Mouse (Mus musculus) forebrain, embryonic 14.5 days (tissue): ENCODE measurements at regions not wholly inside any gene's neighbourhood (a gene's known extent, or its start where the extent isn't known, plus 50 kb on each side); places are given as distances from the start of the nearest gene placed in this dataset.
"Not testable (repeated sequence)": the region's sequence is repeated elsewhere in the genome, so short reads cannot be mapped to it uniquely, and the experiment has no call there.

ENCODE experiments used
- ATAC-seq: fragments of 200-750 bp; cut with Nextera tagmentation; 2 replicates; pipeline ENCODE4 v1.8.0; 2017; ENCODE audit warnings: mild to moderate bottlenecking, moderate library complexity
- DNase-seq: peaks from one replicate; pipeline ENCODE4 v3.0.0-alpha.2; 2015; ENCODE audit warnings: low spot score
- H3K27ac ChIP-seq: fragments of 300-500 bp; sonication (generic); 2 replicates; pipeline ENCODE4 v1.5.1; 2014; ENCODE audit warnings: low read depth, mild to moderate bottlenecking, control low read depth, low read length, moderate library complexity
- H3K27me3 ChIP-seq: fragments of 300-500 bp; sonication (generic); replicated peaks from 2 replicates; pipeline ENCODE4 v1.6.1; 2014; ENCODE audit warnings: low read length, control low read depth, mixed read lengths; ENCODE audit not compliant: control insufficient read depth, insufficient read depth
- H3K36me3 ChIP-seq: fragments of 300-500 bp; sonication (generic); 2 replicates; pipeline ENCODE4 v1.6.1; 2014; ENCODE audit warnings: low read length, control low read depth; ENCODE audit not compliant: control insufficient read depth, insufficient read depth
- H3K4me1 ChIP-seq: fragments of 300-500 bp; sonication (generic); 2 replicates; pipeline ENCODE4 v1.6.1; 2014; ENCODE audit warnings: antibody characterized with exemption, low read length, control low read depth; ENCODE audit not compliant: control insufficient read depth, insufficient read depth
- H3K4me2 ChIP-seq: fragments of 300-500 bp; sonication (generic); 2 replicates; pipeline ENCODE4 v1.6.1; 2014; ENCODE audit warnings: mild to moderate bottlenecking, control low read depth, low read length
- H3K4me3 ChIP-seq: fragments of 300-500 bp; sonication (generic); 2 replicates; pipeline ENCODE4 v1.5.1; 2014; ENCODE audit warnings: low read depth, low read length, control low read depth
- H3K9ac ChIP-seq: fragments of 300-500 bp; sonication (generic); 2 replicates; pipeline ENCODE4 v1.6.1; 2014; ENCODE audit warnings: mild to moderate bottlenecking, low read length, control low read depth, moderate library complexity
- H3K9me3 ChIP-seq: fragments of 300-500 bp; sonication (generic); replicated peaks from 2 replicates; pipeline ENCODE4 v1.6.1; 2016; ENCODE audit warnings: low read length, control low read depth, mixed read lengths; ENCODE audit not compliant: control insufficient read depth
- WGBS: fragments of 180-500 bp; shearing (Covaris S2); extraction: QIAGEN DNeasy Blood & Tissue Kit; methylation state at CpG from one replicate; pipeline ENCODE4 v1.1.7; 2014; 5-methylcytosine and 5-hydroxymethylcytosine counted together

GRCm38 (mm10) chr2:97706651-97707050 lies 955.4 kb upstream of the Gm10801 start:
- DNase-seq (no peak), ATAC-seq (no peak)
- Histone ChIP-seq H3K9me3 (no peaks in the 10 kb centered on the region), H3K27ac (no peak overlapping the region), H3K4me3 (no peak overlapping the region), H3K4me2 (no peak overlapping the region), H3K36me3 (no peaks in the 10 kb centered on the region), H3K27me3 (no peaks in the 10 kb centered on the region), H3K4me1 (no peaks in the 10 kb centered on the region), H3K9ac (no peak overlapping the region)
- 87% methylated on average over 5 of the region's 5 CpGs for WGBS

- Histone ChIP-seq H3K4me2 (no peak overlapping the region), H3K27ac (no peak overlapping the region), H3K36me3 (no peaks in the 10 kb centered on the region), H3K9ac (no peak overlapping the region), H3K27me3 (no peaks in the 10 kb centered on the region), H3K4me1 (no peaks in the 10 kb centered on the region), H3K4me3 (no peak overlapping the region), H3K9me3 (no peaks in the 10 kb centered on the region)
- DNase-seq (no peak), ATAC-seq (no peak)
Measured at GRCm38 (mm10) chr2:97707243-97707642, 954.8 kb upstream of the Gm10801 start.

- DNase-seq = no peak
- H3K4me3 ChIP-seq = no peak overlapping the region
- 72% methylated on average over 3 of the region's 3 CpGs for WGBS
- H3K9me3 ChIP-seq = no peaks in the 10 kb centered on the region
- no peak overlapping the region for H3K4me2 ChIP-seq
- no peaks in the 10 kb centered on the region for H3K4me1 ChIP-seq
- H3K27me3 ChIP-seq = no peaks in the 10 kb centered on the region
- H3K36me3 ChIP-seq = no peaks in the 10 kb centered on the region
- H3K27ac ChIP-seq = no peak overlapping the region
- no peak overlapping the region for H3K9ac ChIP-seq
- ATAC-seq = no peak
Measured at GRCm38 (mm10) chr2:97707741-97708140, 954.3 kb upstream of the Gm10801 start.

DNA sequence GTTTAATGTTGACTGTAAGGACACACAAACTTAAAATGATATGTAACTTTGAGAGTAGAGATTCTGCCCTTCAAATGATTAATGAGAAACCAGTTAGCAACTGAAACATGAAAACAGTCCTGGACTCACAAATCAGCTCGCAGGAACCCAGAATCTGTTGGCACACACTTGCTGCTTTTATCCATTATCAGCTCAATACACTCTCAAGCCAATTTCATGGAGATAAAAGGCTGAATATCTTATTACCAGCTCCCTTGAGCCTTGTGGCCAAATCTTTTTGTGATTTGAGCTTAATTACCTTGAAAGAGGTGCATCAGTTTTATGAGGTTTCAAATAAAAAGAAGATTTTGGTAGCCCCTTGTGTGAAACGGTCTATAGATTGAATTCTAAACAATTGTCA lies 936.9 kb upstream of the Gm10801 start:
- no peak overlapping the region for H3K4me2 ChIP-seq
- H3K9me3 ChIP-seq = no peaks in the 10 kb centered on the region
- H3K4me3 ChIP-seq = no peak overlapping the region
- DNase-seq (peak; percentile 31), ATAC-seq (no peak)
- H3K4me1 ChIP-seq = no peaks in the 10 kb centered on the region
- H3K9ac ChIP-seq = no peak overlapping the region
- WGBS = 13% methylated on average over 2 of the region's 2 CpGs
- no peak overlapping the region for H3K27ac ChIP-seq
- no peaks in the 10 kb centered on the region for H3K36me3 ChIP-seq
- no peaks in the 10 kb centered on the region for H3K27me3 ChIP-seq

- Histone ChIP-seq H3K4me3 (no peak overlapping the region), H3K4me2 (no peak overlapping the region), H3K9me3 (no peaks in the 10 kb centered on the region), H3K27me3 (no peaks in the 10 kb centered on the region), H3K27ac (no peak overlapping the region), H3K4me1 (no peaks in the 10 kb centered on the region), H3K36me3 (no peaks in the 10 kb centered on the region), H3K9ac (no peak overlapping the region)
- 91% methylated on average over 3 of the region's 3 CpGs for WGBS
- ATAC-seq (no peak), DNase-seq (no peak)
Measured at GRCm38 (mm10) chr2:97768850-97769249, 893.2 kb upstream of the Gm10801 start.

GRCm38 (mm10) chr2:97777929-97778328 lies 884.1 kb upstream of the Gm10801 start:
- Histone ChIP-seq H3K9me3 (no peaks in the 10 kb centered on the region), H3K27ac (no peak overlapping the region), H3K4me3 (no peak overlapping the region), H3K4me2 (no peak overlapping the region), H3K9ac (no peak overlapping the region), H3K4me1 (no peaks in the 10 kb centered on the region), H3K36me3 (no peaks in the 10 kb centered on the region), H3K27me3 (no peaks in the 10 kb centered on the region)
- DNase-seq (no peak), ATAC-seq (no peak)
- 84% methylated on average over 3 of the region's 3 CpGs for WGBS

- not testable (repeated sequence) for H3K9ac ChIP-seq, H3K4me2 ChIP-seq, H3K9me3 ChIP-seq, H3K4me3 ChIP-seq, ATAC-seq, H3K4me1 ChIP-seq, H3K27ac ChIP-seq, H3K27me3 ChIP-seq, DNase-seq, H3K36me3 ChIP-seq
- WGBS = 93% methylated on average over 3 of the region's 3 CpGs
Measured at GRCm38 (mm10) chr2:97780001-97780400, 882.0 kb upstream of the Gm10801 start.
